Mouse (Mus musculus) midbrain, embryonic 11.5 days (tissue): Measurements from ENCODE around the gene Tmem102. TPM values are rescaled to one million over a fixed set of nuclear protein-coding genes. Genes with fewer than 3 reads are reported as not detected.

Experiments
- ATAC-seq: fragments of 200-750 bp; cut with Nextera tagmentation; 2 replicates; pipeline ENCODE4 v1.8.0; 2017; ENCODE audit warnings: moderate TSS enrichment, moderate library complexity; ENCODE audit not compliant: low FRiP score
- DNase-seq: peaks from one replicate; pipeline ENCODE4 v3.0.0; 2015; ENCODE audit warnings: low spot score; ENCODE audit errors: missing footprints
- H3K27ac ChIP-seq: fragments of 300-500 bp; sonication (generic); 2 replicates; pipeline ENCODE4 v1.5.1; 2014; ENCODE audit warnings: low read depth, low read length
- H3K27me3 ChIP-seq: fragments of 300-500 bp; sonication (generic); 2 replicates; pipeline ENCODE4 v1.6.1; 2014; ENCODE audit warnings: mild to moderate bottlenecking, low read length, moderate library complexity, mixed read lengths; ENCODE audit not compliant: control insufficient read depth, insufficient read depth
- H3K36me3 ChIP-seq: fragments of 300-500 bp; sonication (generic); 2 replicates; pipeline ENCODE4 v1.6.1; 2014; ENCODE audit warnings: mild to moderate bottlenecking, low read length, moderate library complexity, mixed read lengths; ENCODE audit not compliant: control insufficient read depth, insufficient read depth
- H3K4me1 ChIP-seq: fragments of 300-500 bp; sonication (generic); 2 replicates; pipeline ENCODE4 v1.6.1; 2014; ENCODE audit warnings: low read length; ENCODE audit not compliant: control insufficient read depth, insufficient read depth
- H3K4me2 ChIP-seq: fragments of 300-500 bp; sonication (generic); 2 replicates; pipeline ENCODE4 v1.6.1; 2014; ENCODE audit warnings: mild to moderate bottlenecking, moderate library complexity
- H3K4me3 ChIP-seq: fragments of 300-500 bp; sonication (generic); 2 replicates; pipeline ENCODE4 v1.5.1; 2014; ENCODE audit warnings: low read depth, low read length
- H3K9ac ChIP-seq: fragments of 300-500 bp; sonication (generic); 2 replicates; pipeline ENCODE4 v1.6.1; 2014; ENCODE audit warnings: low read length
- H3K9me3 ChIP-seq: fragments of 300-500 bp; sonication (generic); 2 replicates; pipeline ENCODE4 v1.6.1; 2016; ENCODE audit warnings: low read length; ENCODE audit not compliant: control insufficient read depth
- WGBS: fragments of 180-500 bp; shearing (Covaris S2); extraction: QIAGEN DNeasy Blood & Tissue Kit; methylation state at CpG from one replicate; pipeline ENCODE4 v1.1.7; 2014; 5-methylcytosine and 5-hydroxymethylcytosine counted together
- polyA plus RNA-seq: library from polyadenylated mRNA; unstranded; fragments of >200 nt; fragmentation: Nextera tagmentation; extraction: Ambion mirVana; gene quantifications from 2 replicates; pipeline ENCODE4 v1.2.1, GENCODE M21; 2014

Tmem102 gene
- polyA plus RNA-seq, 1 experiment from 2014 or later, result 0.20 TPM

- H3K36me3 ChIP-seq, result peaks cover 2% of the 10 kb centered on the region; the same call in 1 of the 2 replicates
- no peaks in the 10 kb centered on the region for H3K9me3 ChIP-seq
- peak within 1 kb of the TSS; percentile 57 for H3K4me3 ChIP-seq
- peak within 1 kb of the TSS; percentile 78 for H3K9ac ChIP-seq
- WGBS, result 0% methylated on average over 37 of the region's 38 CpGs
- H3K27me3 ChIP-seq, result no peaks in the 10 kb centered on the region
- peaks cover 16% of the 10 kb centered on the region; the same call in 1 of the 2 replicates for H3K4me1 ChIP-seq
- DNase-seq (peak; percentile 99), ATAC-seq (peak; percentile 95)
- peak within 1 kb of the TSS; percentile 71 for H3K4me2 ChIP-seq
- peak within 1 kb of the TSS; percentile 94 for H3K27ac ChIP-seq
Measured at GRCm38 (mm10) chr11:69846198-69846680, 40.8 kb upstream of the Tmem102 start, which contains the start of gene Plscr3. TSS of gene Plscr3 (plus strand) at chr11:69846376.

DNA sequence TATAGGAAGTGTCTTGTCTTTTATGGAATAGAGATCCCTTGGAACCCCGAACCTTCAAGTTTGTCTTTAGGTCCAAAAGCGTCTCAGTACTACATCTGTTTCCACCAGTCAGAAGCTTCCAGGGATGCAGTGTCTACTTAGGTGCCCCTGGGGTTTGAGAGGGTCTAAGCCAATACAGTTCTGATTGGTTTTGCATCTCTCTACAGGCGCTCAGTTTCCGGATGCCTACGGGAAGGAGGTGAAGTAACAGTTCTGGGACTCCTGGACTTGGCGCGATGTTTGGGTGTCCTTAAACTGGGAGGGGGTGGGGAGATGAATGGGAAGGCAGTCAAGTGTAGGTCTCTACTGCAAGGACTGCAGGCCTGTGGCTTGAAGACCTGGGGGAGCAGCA lies 33.3 kb upstream of the Tmem102 start:
- DNase-seq (no peak), ATAC-seq (no peak)
- Histone ChIP-seq H3K27ac (peak overlapping the region; percentile 31; the same call in 1 of the 2 replicates), H3K27me3 (peaks cover 4% of the 10 kb centered on the region; the same call in 1 of the 2 replicates), H3K4me1 (peaks cover 33% of the 10 kb centered on the region), H3K4me2 (peak overlapping the region; percentile 87), H3K9me3 (no peaks in the 10 kb centered on the region), H3K4me3 (peak overlapping the region; percentile 62), H3K9ac (peak overlapping the region; percentile 56), H3K36me3 (no peaks in the 10 kb centered on the region; the same call in 1 of the 2 replicates)
- 2% methylated on average over 7 of the region's 7 CpGs for WGBS

GRCm38 (mm10) chr11:69837952-69838713 lies 32.7 kb upstream of the Tmem102 start, which contains the start of gene Tmem256:
TSS of gene Tmem256 (plus strand) at chr11:69838514.
- ATAC-seq (peak; percentile 87), DNase-seq (peak; percentile 100)
- Histone ChIP-seq H3K9me3 (no peaks in the 10 kb centered on the region), H3K4me1 (peaks cover 38% of the 10 kb centered on the region), H3K9ac (peak within 1 kb of the TSS; percentile 90), H3K36me3 (peaks cover 2% of the 10 kb centered on the region; the same call in 1 of the 2 replicates), H3K27me3 (peaks cover 8% of the 10 kb centered on the region; the same call in 1 of the 2 replicates), H3K27ac (peak within 1 kb of the TSS; percentile 73), H3K4me3 (peak within 1 kb of the TSS; percentile 62), H3K4me2 (peak within 1 kb of the TSS; percentile 87)
- under 1% methylated on average over 34 of the region's 34 CpGs for WGBS

- Histone ChIP-seq H3K4me2 (peak within 1 kb of the TSS; percentile 87), H3K4me1 (peaks cover 38% of the 10 kb centered on the region), H3K4me3 (peak within 1 kb of the TSS; percentile 62), H3K27me3 (peaks cover 8% of the 10 kb centered on the region; the same call in 1 of the 2 replicates), H3K27ac (peak within 1 kb of the TSS; percentile 73), H3K9me3 (no peaks in the 10 kb centered on the region), H3K9ac (peak within 1 kb of the TSS; percentile 90), H3K36me3 (peaks cover 2% of the 10 kb centered on the region; the same call in 1 of the 2 replicates)
- ATAC-seq, result no peak; the same call in 1 of the 2 replicates
- WGBS, result 0% methylated on average over 22 of the region's 32 CpGs
- DNase-seq, result no peak
Measured at GRCm38 (mm10) chr11:69837604-69837951, 32.2 kb upstream of the Tmem102 start, which contains the start of gene Nlgn2. TSS of gene Nlgn2 (minus strand) at chr11:69837784.

DNA sequence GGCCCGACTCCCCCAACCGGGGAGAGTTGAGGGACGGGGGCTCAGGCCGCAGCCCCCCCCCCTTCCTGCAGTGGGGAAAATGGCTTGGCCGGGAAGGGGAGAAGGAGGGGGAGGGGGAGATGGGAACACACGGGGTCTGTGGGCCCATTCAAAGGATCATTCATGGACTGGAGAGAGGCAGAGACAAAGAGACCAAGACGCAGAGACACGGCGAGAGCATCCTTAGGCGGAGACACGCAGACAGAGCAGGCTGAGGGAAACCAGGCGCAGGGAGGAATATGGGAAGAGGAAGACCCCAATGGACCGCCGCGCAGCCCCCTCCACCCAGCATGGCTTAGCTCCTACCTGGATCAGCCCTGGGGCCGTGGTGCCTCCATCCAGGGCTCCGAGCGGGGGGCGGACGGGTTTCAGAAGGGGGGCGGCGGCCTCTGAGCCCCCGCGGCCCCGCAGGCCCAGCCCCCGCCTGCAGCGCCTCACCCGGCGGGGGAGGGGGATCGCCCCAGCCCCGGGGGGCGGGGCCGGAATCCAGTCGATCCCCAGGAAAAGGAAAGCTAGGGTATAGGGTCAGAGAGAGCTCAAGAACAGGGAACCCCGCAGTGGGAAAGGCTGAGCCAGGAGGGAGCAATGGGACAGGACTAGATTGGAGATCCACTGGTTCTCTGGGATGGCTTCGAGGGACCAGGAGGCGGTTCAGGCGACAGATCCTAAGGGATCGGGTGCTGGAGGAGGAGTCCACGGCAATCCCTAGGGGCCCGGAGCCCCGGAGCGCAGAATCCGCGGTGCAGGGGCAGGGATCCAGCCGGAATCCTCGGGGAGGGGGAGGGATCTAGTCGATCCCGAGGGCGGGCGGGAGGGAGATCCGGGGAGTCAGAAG lies 31.5 kb upstream of the Tmem102 start:
- DNase-seq, result peak; percentile 94
- ATAC-seq, result peak; percentile 8; the same call in 1 of the 2 replicates
- Histone ChIP-seq H3K9me3 (no peaks in the 10 kb centered on the region), H3K4me3 (peak overlapping the region; percentile 62), H3K36me3 (peaks cover 2% of the 10 kb centered on the region; the same call in 1 of the 2 replicates), H3K4me2 (peak overlapping the region; percentile 87), H3K4me1 (peaks cover 38% of the 10 kb centered on the region), H3K9ac (peak overlapping the region; percentile 90), H3K27ac (peak overlapping the region; percentile 73), H3K27me3 (peaks cover 8% of the 10 kb centered on the region; the same call in 1 of the 2 replicates)
- WGBS, result 0% methylated on average over 41 of the region's 52 CpGs

GRCm38 (mm10) chr11:69835966-69836335 lies 30.5 kb upstream of the Tmem102 start:
- DNase-seq, result peak; percentile 88
- 2% methylated on average over 4 of the region's 4 CpGs for WGBS
- H3K9me3 ChIP-seq, result no peaks in the 10 kb centered on the region
- H3K27me3 ChIP-seq, result peaks cover 8% of the 10 kb centered on the region; the same call in 1 of the 2 replicates
- H3K9ac ChIP-seq, result peak overlapping the region; percentile 90
- peaks cover 2% of the 10 kb centered on the region; the same call in 1 of the 2 replicates for H3K36me3 ChIP-seq
- H3K4me3 ChIP-seq, result peak overlapping the region; percentile 62
- ATAC-seq, result no peak
- H3K4me2 ChIP-seq, result peak overlapping the region; percentile 87
- peak overlapping the region; percentile 73; the same call in 1 of the 2 replicates for H3K27ac ChIP-seq
- peaks cover 38% of the 10 kb centered on the region for H3K4me1 ChIP-seq

GRCm38 (mm10) chr11:69835326-69835965 lies 30.0 kb upstream of the Tmem102 start:
- ATAC-seq (0 out of 2 replicates have a peak, but pooled peaks have one; percentile 3), DNase-seq (peak; percentile 97)
- Histone ChIP-seq H3K4me1 (peaks cover 38% of the 10 kb centered on the region), H3K27me3 (peaks cover 8% of the 10 kb centered on the region; the same call in 1 of the 2 replicates), H3K36me3 (peaks cover 2% of the 10 kb centered on the region; the same call in 1 of the 2 replicates), H3K9me3 (no peaks in the 10 kb centered on the region), H3K4me2 (peak overlapping the region; percentile 87), H3K4me3 (peak overlapping the region; percentile 62), H3K27ac (peak overlapping the region; percentile 17; the same call in 1 of the 2 replicates), H3K9ac (peak overlapping the region; percentile 21; the same call in 1 of the 2 replicates)
- 0% methylated on average over 9 of the region's 9 CpGs for WGBS

DNA sequence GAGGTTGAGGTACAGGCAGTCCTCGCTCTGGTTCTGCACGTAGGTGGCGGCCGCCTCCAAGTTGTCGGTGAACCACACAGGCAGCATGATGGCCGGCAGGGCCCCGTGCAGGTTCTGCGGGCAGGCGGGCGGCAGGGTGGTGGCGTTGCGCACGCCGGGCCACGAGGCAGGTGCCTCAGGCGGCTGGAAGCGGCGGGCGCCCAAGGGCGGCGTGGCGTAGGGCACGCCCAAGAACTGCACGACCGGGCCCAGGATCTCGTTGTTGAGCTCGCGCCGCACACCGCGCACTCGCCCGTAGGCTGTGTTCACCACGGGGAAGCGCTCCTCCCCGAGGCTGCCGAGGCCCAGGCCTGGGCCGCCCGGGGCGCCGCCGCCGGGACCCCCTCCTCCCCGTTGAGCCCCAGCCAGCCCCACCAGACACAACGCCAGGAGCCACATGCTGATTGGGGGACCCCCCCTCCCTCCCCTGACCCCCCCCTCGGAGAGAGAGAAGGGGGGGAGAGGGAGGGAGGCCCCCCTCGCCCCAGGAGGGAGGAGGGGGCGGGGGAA lies 28.7 kb upstream of the Tmem102 start:
- WGBS, result 6% methylated on average over 43 of the region's 48 CpGs
- Histone ChIP-seq H3K9ac (peak overlapping the region; percentile 70), H3K4me1 (peaks cover 34% of the 10 kb centered on the region), H3K4me2 (peak overlapping the region; percentile 87), H3K9me3 (no peaks in the 10 kb centered on the region), H3K27me3 (peaks cover 8% of the 10 kb centered on the region; the same call in 1 of the 2 replicates), H3K4me3 (peak overlapping the region; percentile 62), H3K27ac (no peak overlapping the region), H3K36me3 (peaks cover 2% of the 10 kb centered on the region; the same call in 1 of the 2 replicates)
- DNase-seq (peak; percentile 91), ATAC-seq (no peak)
